Mouse (Mus musculus): ENCODE measurements around the gene 4931428F04Rik. TPM values are rescaled to one million over a fixed set of nuclear protein-coding genes. Genes with fewer than 3 reads are reported as not detected.
"Not testable (repeated sequence)": the region's sequence is repeated elsewhere in the genome, so short reads cannot be mapped to it uniquely, and the experiment has no call there.

Gene 4931428F04Rik
- polyA plus RNA-seq, 1 experiment from 2014 or later = 23.9 TPM

DNA sequence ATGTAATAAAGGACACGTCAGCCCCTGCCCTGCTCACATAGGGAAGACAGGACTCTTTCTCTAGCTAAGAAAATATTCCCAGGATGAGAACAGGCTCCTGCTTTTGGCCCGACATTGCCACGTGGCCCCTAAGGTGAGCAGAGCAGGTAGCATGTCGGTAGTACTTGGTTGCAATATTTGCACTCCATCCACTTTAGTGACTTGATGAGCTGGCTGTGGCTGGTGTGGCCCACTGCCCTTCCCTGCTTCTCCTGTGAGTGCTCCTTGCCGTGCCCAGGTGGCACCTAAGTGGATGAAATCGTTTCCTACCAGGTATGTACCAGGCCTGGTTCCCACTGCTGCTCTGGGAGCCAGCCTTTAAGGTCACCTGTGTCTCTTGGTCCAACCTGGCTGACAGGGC lies 37.7 kb downstream of the 4931428F04Rik start:
- peaks cover 27% of the 10 kb centered on the region for H3K27me3 ChIP-seq (replicated peaks; ENCODE audit: low read depth, poor library complexity, severe bottlenecking)
- DNase-seq (ENCODE audit: low spot score) = no peak
- peaks cover 62% of the 10 kb centered on the region for H3K36me3 ChIP-seq (replicated peaks)
- WGBS = 87% methylated on average over 6 of the region's 6 CpGs
- no peak overlapping the region for H3K4me3 ChIP-seq
- no peaks in the 10 kb centered on the region for H3K9me3 ChIP-seq
- peaks cover 21% of the 10 kb centered on the region for H3K4me1 ChIP-seq
- H3K27ac ChIP-seq (replicated peaks) = no peak overlapping the region

DNA sequence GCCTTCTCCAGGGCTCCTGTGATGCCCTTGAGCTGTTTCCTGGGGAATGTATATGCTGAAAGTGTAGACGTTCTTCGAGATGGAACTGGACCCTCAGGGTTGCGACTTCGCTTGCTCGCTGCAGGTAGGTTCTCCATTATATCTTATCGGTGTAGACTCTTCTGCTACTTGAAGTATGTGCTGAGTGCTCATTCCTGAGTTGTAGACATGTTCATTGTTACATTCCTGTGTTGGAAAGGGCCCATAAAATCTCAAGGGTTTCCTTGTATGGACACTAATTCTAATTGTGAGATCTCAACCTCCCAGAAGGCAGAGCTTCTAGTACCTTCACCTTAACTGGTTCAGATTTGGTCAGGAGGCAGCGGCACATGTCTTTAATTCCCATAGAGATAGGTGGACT lies 48.6 kb downstream of the 4931428F04Rik start:
- Histone ChIP-seq H3K9me3 (no peaks in the 10 kb centered on the region), H3K4me1 (no peaks in the 10 kb centered on the region), H3K4me3 (no peak overlapping the region), H3K36me3 (replicated peaks) (peaks cover 78% of the 10 kb centered on the region), H3K27ac (replicated peaks) (no peak overlapping the region), H3K27me3 (replicated peaks; ENCODE audit: low read depth, poor library complexity, severe bottlenecking) (no peaks in the 10 kb centered on the region)
- 95% methylated on average over 7 of the region's 7 CpGs for WGBS
- DNase-seq (ENCODE audit: low spot score) = no peak

DNA sequence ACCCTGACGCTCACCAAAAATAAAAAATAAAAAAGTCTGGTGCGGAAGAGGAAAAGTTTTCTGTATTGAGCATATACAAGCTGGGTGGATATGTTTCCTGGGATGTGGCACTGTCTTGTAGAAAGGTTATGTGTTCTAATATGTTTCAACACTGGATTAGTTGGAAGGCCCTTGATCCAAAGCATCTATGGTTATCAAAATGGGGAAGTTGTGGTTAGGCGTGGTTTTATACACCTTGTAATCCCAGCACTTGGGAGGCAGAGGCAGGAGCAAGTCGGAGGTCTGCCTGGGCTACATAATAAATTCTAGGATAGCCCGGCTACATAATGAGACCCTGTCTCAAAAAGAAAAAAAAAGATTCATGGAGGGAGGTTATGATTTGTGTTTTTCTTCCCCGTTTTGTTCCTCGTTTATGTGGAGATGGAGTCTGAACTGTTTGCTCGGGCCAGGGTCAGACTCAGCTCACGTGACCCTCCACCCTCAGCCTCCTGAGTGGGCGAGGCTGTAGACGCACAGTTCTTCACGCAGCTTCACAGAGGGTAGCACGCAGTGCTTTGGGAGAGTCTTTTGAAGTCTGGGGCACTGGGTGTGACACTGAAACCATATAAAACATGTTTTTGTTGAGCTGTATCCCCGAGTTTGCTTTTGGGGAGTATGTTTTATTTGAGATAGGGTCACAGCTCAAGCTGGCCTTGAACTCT lies 52.1 kb downstream of the 4931428F04Rik start:
- DNase-seq (ENCODE audit: low spot score) = no peak
- Histone ChIP-seq H3K27ac (replicated peaks) (no peak overlapping the region), H3K36me3 (replicated peaks) (peaks cover 85% of the 10 kb centered on the region), H3K4me3 (no peak overlapping the region), H3K27me3 (replicated peaks; ENCODE audit: low read depth, poor library complexity, severe bottlenecking) (no peaks in the 10 kb centered on the region), H3K4me1 (no peaks in the 10 kb centered on the region), H3K9me3 (no peaks in the 10 kb centered on the region)
- 94% methylated on average over 14 of the region's 14 CpGs for WGBS

DNA sequence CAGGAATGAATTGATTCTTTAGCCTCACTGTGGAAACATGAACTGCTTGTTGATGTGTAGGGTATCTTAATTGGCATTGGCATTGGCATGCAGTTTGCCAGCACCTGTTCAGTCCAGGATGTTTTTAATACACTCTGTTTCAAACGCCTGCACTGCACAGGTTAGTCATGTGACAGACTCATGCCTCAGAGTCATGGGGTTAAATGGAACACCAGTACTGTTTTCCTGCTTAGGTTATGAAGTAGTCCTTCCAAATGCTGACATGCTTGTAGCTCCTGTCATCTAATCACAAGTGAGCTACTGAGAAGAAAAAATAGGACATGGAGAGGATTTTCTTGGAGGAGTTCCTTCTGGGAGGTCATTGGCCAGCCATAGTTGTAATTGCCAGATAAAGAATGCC lies 54.5 kb downstream of the 4931428F04Rik start:
- H3K27ac ChIP-seq (replicated peaks) = no peak overlapping the region
- H3K9me3 ChIP-seq = no peaks in the 10 kb centered on the region
- DNase-seq (ENCODE audit: low spot score) = no peak
- peaks cover 71% of the 10 kb centered on the region for H3K36me3 ChIP-seq (replicated peaks)
- no peaks in the 10 kb centered on the region for H3K27me3 ChIP-seq (replicated peaks; ENCODE audit: low read depth, poor library complexity, severe bottlenecking)
- H3K4me3 ChIP-seq = no peak overlapping the region
- H3K4me1 ChIP-seq = no peaks in the 10 kb centered on the region
- WGBS = 79% methylated on average over 1 of the region's 1 CpGs

DNA sequence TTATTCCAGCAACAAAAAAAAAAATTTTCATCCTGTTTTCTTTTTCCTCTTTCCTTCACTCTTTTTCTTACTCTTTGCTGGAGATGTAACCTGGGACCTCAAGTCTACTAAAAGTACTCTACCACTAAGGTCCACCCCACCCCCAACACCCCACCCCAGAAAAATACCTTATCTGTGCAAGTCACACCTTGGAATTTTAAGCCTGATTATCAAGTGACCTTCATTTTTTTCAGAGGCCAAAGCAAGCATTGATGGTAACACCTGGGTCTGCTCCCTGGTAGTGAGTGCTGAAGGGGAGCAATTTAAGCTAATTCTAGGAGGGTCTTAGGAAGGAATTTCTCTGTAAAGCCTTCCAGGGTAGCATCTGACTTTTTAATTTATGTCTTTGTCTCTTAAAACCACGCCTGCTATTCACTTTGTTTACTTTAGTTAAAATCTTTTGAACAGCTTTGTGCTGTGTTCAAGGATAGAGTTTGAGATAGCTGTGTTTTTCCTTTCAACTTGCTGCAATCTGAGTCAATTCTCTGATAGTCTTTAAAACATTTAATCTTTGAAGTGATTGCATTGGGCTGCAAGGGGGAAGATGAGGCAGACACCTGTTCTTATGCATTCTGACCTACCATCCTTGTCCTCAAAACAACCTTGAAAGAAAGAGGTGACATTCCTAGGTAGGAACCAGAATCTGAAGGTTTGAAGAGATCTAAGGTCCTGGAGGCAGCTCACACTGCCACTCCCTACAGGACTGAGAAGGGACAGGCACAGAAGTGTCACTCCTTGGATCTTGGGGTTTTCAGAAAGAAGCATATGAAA lies 56.3 kb downstream of the 4931428F04Rik start:
- no peaks in the 10 kb centered on the region for H3K9me3 ChIP-seq
- DNase-seq (ENCODE audit: low spot score) = no peak
- peaks cover 53% of the 10 kb centered on the region for H3K36me3 ChIP-seq (replicated peaks)
- H3K27ac ChIP-seq (replicated peaks) = no peak overlapping the region
- H3K4me3 ChIP-seq = no peak overlapping the region
- H3K27me3 ChIP-seq (replicated peaks; ENCODE audit: low read depth, poor library complexity, severe bottlenecking) = no peaks in the 10 kb centered on the region
- 76% methylated on average over 1 of the region's 1 CpGs for WGBS
- H3K4me1 ChIP-seq = no peaks in the 10 kb centered on the region

DNA sequence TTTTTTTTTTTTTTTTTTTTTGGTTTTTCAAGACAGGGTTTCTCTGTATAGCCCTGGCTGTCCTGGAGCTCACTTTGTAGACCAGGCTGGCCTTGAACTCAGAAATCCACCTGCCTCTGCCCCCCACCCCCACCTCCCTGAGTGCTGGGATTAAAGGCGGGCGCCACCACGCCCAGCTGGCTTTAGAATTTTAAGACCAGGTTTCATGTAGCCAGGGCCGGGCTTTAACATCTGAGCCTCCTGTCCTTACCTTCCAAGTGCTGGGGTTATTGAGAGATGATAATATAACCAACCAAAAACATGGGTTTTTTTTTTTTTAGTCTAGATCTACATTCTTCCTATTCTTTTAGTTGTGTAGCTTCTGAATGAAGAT lies 57.4 kb downstream of the 4931428F04Rik start:
- 91% methylated on average over 4 of the region's 4 CpGs for WGBS
- peaks cover 45% of the 10 kb centered on the region for H3K36me3 ChIP-seq (replicated peaks)
- not testable (repeated sequence) for H3K27ac ChIP-seq (replicated peaks); H3K9me3 ChIP-seq; H3K27me3 ChIP-seq (replicated peaks; ENCODE audit: low read depth, poor library complexity, severe bottlenecking); H3K4me1 ChIP-seq; DNase-seq (ENCODE audit: low spot score); H3K4me3 ChIP-seq

DNA sequence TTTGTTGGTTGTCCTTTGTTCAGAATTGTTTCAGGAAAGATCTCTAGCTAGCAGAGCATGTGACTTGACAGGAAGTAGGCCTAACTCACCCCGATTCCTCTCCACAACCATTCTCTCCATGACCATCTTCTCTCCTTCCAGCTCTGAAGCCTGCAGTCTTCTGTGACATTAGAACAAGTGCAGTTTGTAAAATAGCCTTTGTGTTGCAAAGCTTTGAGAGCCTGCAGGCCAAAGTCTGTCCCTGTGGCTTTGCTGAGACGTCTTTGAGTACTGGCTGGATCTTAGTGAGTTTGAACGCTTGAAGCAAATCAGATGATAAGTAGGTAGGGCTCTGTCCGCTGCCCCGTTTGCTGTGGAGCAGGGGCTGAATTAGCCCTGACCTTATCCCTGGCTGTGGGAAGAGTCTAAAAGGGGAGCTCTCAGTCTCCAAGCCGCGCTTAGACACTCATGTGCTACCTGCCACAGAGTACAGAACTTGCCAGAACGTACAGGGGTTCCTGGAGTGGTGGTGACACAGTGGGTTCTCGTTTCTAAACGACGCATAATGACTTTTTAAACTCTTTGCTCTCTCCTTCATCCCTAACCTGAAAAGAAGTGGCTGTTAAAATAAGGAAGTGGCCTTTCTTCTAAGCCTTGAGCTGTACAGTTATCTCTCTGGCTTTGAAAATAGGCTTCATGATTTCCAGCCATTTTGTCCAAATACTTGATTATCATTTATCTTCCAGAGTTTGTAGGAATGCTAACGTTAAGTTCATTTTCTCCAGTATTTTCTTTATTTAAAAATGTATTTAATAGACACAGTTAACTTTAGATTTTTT lies 58.0 kb downstream of the 4931428F04Rik start:
- H3K36me3 ChIP-seq (replicated peaks) = peaks cover 43% of the 10 kb centered on the region
- DNase-seq (ENCODE audit: low spot score) = no peak
- H3K4me3 ChIP-seq = no peak overlapping the region
- WGBS = 87% methylated on average over 12 of the region's 12 CpGs
- H3K27ac ChIP-seq (replicated peaks) = no peak overlapping the region
- no peaks in the 10 kb centered on the region for H3K4me1 ChIP-seq
- H3K9me3 ChIP-seq = no peaks in the 10 kb centered on the region
- H3K27me3 ChIP-seq (replicated peaks; ENCODE audit: low read depth, poor library complexity, severe bottlenecking) = no peaks in the 10 kb centered on the region

MicroRNAs encoded within 50 kb of the gene (microRNA counts, 519-probe panel; counts per million panel counts)
- microRNA mmu-miR-328 = 1,837 counts per million, percentile 60 among the panel's probes with 10 or more counts

Small RNA genes lying within 50 kb of the gene (microRNA-seq; reads per million reads assigned to microRNA genes)
- gene Gm27320 = not detected
- 163 reads per million, percentile 53 among the genes with 10 or more reads in this experiment for gene Mir328

Other genes with a start within 250 kb of the 4931428F04Rik start
- gene Ces3a, start 241.3 kb downstream of the 4931428F04Rik start, polyA plus RNA-seq (2016; fragmentation: Nextera tagmentation; extraction: Ambion mirVana) = not detected in 2 replicates
- not detected in 2 replicates for gene Ces3b, start 206.1 kb downstream of the 4931428F04Rik start, polyA plus RNA-seq (2016; fragmentation: Nextera tagmentation; extraction: Ambion mirVana)
- gene Ces4a, start 158.1 kb downstream of the 4931428F04Rik start, polyA plus RNA-seq (2016; fragmentation: Nextera tagmentation; extraction: Ambion mirVana) = not detected in 2 replicates
- gene Cbfb, start 119.2 kb downstream of the 4931428F04Rik start, polyA plus RNA-seq (2016; fragmentation: Nextera tagmentation; extraction: Ambion mirVana) = 67.5 and 73.2 TPM in 2 replicates
- 25.9 and 27.1 TPM in 2 replicates for gene D230025D16Rik, start 64.7 kb downstream of the 4931428F04Rik start, polyA plus RNA-seq (2016; fragmentation: Nextera tagmentation; extraction: Ambion mirVana)
- 1.6 and 1.7 TPM in 2 replicates for gene B3gnt9, start 34.7 kb downstream of the 4931428F04Rik start, polyA plus RNA-seq (2016; fragmentation: Nextera tagmentation; extraction: Ambion mirVana)
- gene Tradd, start 25.3 kb downstream of the 4931428F04Rik start, polyA plus RNA-seq (2016; fragmentation: Nextera tagmentation; extraction: Ambion mirVana) = 14.6 and 16.7 TPM in 2 replicates
- 0.63 and 0.92 TPM in 2 replicates for gene Fbxl8, start 25.2 kb downstream of the 4931428F04Rik start, polyA plus RNA-seq (2016; fragmentation: Nextera tagmentation; extraction: Ambion mirVana)
- gene Hsf4, start 20.1 kb downstream of the 4931428F04Rik start, polyA plus RNA-seq (2016; fragmentation: Nextera tagmentation; extraction: Ambion mirVana) = 0.21 TPM in 1 of 2 replicates, not detected in the other
- gene Nol3, start 13.7 kb downstream of the 4931428F04Rik start, polyA plus RNA-seq (2016; fragmentation: Nextera tagmentation; extraction: Ambion mirVana) = 0.62 and 0.69 TPM in 2 replicates
- 9.9 and 11.6 TPM in 2 replicates for gene Exoc3l, start 6.2 kb upstream of the 4931428F04Rik start, polyA plus RNA-seq (2016; fragmentation: Nextera tagmentation; extraction: Ambion mirVana)
- 125 and 138 TPM in 2 replicates for gene E2f4, start 7.8 kb upstream of the 4931428F04Rik start, polyA plus RNA-seq (2016; fragmentation: Nextera tagmentation; extraction: Ambion mirVana)
- 2.7 and 3.5 TPM in 2 replicates for gene Elmo3, start 15.7 kb upstream of the 4931428F04Rik start, polyA plus RNA-seq (2016; fragmentation: Nextera tagmentation; extraction: Ambion mirVana)
- 1.3 TPM in 2 replicates for gene Lrrc29, start 36.4 kb upstream of the 4931428F04Rik start, polyA plus RNA-seq (2016; fragmentation: Nextera tagmentation; extraction: Ambion mirVana)
- 93.0 and 99.4 TPM in 2 replicates for gene Tmem208, start 36.5 kb upstream of the 4931428F04Rik start, polyA plus RNA-seq (2016; fragmentation: Nextera tagmentation; extraction: Ambion mirVana)
- 2.9 and 3.3 TPM in 2 replicates for gene Fhod1, start 58.1 kb upstream of the 4931428F04Rik start, polyA plus RNA-seq (2016; fragmentation: Nextera tagmentation; extraction: Ambion mirVana)
- gene Slc9a5, start 59.0 kb upstream of the 4931428F04Rik start, polyA plus RNA-seq (2016; fragmentation: Nextera tagmentation; extraction: Ambion mirVana) = 5.5 and 5.7 TPM in 2 replicates
- gene Plekhg4, start 83.4 kb upstream of the 4931428F04Rik start, polyA plus RNA-seq (2016; fragmentation: Nextera tagmentation; extraction: Ambion mirVana) = 0.34 and 0.83 TPM in 2 replicates
- gene Kctd19, start 123.6 kb upstream of the 4931428F04Rik start, polyA plus RNA-seq (2016; fragmentation: Nextera tagmentation; extraction: Ambion mirVana) = 0.08 and 0.16 TPM in 2 replicates
- gene Lrrc36, start 123.7 kb upstream of the 4931428F04Rik start, polyA plus RNA-seq (2016; fragmentation: Nextera tagmentation; extraction: Ambion mirVana) = 0.29 and 0.67 TPM in 2 replicates
- gene Tppp3, start 181.7 kb upstream of the 4931428F04Rik start, polyA plus RNA-seq (2016; fragmentation: Nextera tagmentation; extraction: Ambion mirVana) = 35.7 and 48.8 TPM in 2 replicates
- 19.2 and 20.5 TPM in 2 replicates for gene Zdhhc1, start 207.0 kb upstream of the 4931428F04Rik start, polyA plus RNA-seq (2016; fragmentation: Nextera tagmentation; extraction: Ambion mirVana)
- 18.8 and 22.2 TPM in 2 replicates for gene Hsd11b2, start 228.9 kb upstream of the 4931428F04Rik start, polyA plus RNA-seq (2016; fragmentation: Nextera tagmentation; extraction: Ambion mirVana)

Data from embryonic facial prominence, embryonic 10.5 days (tissue).